Mouse (Mus musculus) C2C12 (cell line): ENCODE measurements around the gene Eif2b1.
"Not testable (repeated sequence)": the region's sequence is repeated elsewhere in the genome, so short reads cannot be mapped to it uniquely, and the experiment has no call there.

Experiments used
- CEBPB ChIP-seq: IDR thresholded peaks from one replicate; pipeline ENCODE4 v1.6.1; 2011; ENCODE audit warnings: low read depth, mild to moderate bottlenecking, control low read depth, moderate library complexity
- CTCF ChIP-seq: IDR thresholded peaks from one replicate; pipeline ENCODE4 v1.5.1; 2011; ENCODE audit not compliant: control insufficient read depth, insufficient read depth, insufficient read length
- FOSL1 ChIP-seq: IDR thresholded peaks from one replicate; pipeline ENCODE4 v1.8.0; 2011; ENCODE audit warnings: mild to moderate bottlenecking, low read length; ENCODE audit not compliant: poor library complexity, insufficient read depth, severe bottlenecking
- MAX ChIP-seq: IDR thresholded peaks from one replicate; pipeline ENCODE4 v1.6.1; 2011; ENCODE audit warnings: mild to moderate bottlenecking, control low read depth
- MYOD1 ChIP-seq: IDR thresholded peaks from one replicate; pipeline ENCODE4 v1.6.1; 2011; ENCODE audit warnings: low read depth; ENCODE audit not compliant: control insufficient read depth, insufficient read length
- MYOG ChIP-seq: IDR thresholded peaks from one replicate; pipeline ENCODE4 v1.6.1; 2011; ENCODE audit not compliant: control insufficient read depth, insufficient read length; ENCODE audit errors: extremely low read depth
- USF1 ChIP-seq: IDR thresholded peaks from one replicate; pipeline ENCODE4 v1.6.1; 2011; ENCODE audit warnings: low read depth, mild to moderate bottlenecking, control low read depth, moderate library complexity

DNA sequence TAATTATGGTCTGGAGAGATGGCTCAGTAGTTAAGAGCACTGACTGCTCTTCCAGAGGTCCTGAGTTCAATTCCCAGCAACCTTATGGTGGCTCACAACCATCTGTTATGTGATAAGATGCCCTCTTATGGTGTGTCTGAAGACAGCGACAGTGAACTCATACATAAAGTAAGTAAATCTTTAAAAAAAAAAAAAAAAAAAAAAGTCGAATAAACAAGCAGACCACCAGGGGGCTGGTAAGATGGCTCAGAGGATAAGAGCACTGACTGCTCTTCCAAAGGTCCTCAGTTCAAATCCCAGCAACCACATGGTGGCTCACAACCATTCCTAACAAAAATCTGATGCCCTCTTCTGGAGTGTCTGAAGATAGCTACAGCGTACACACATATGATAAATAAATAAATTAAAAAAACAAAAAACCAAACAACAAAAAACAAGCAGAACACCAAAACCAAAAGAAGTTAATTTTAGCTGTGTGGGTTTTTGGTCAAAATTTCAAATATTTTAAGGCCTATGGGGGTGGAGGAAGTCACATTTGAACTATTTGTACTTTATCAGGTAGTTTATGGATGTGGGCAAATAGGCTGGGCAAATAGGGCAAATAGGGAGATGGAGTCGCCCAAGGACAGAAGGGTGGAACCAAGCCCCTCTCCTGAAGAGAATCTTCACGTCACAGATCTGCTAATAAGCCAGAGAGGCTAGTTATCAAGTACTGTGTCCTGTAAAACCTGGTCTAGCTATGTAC is 27.4 kb downstream of the Eif2b1 start:
- TF ChIP-seq CTCF, MAX, CEBPB, MYOD1, USF1, MYOG, FOSL1: not testable (repeated sequence)
